Mouse (Mus musculus) heart, embryonic 10.5 days (tissue): ENCODE measurements around the gene Kcnj3. TPM values are rescaled to one million over a fixed set of nuclear protein-coding genes. Genes with fewer than 3 reads are reported as not detected.

Experiments used
- DNase-seq: peaks from one replicate; pipeline ENCODE4 v3.0.0-alpha.2; 2017; ENCODE audit warnings: low spot score
- H3K27ac ChIP-seq: fragments of 300-500 bp; sonication (generic); 2 replicates; pipeline ENCODE4 v1.5.1; 2016; ENCODE audit warnings: mild to moderate bottlenecking
- H3K27me3 ChIP-seq: fragments of 300-500 bp; sonication (generic); 2 replicates; pipeline ENCODE4 v1.6.1; 2016; ENCODE audit warnings: mild to moderate bottlenecking; ENCODE audit not compliant: poor library complexity, insufficient read depth, severe bottlenecking
- H3K36me3 ChIP-seq: fragments of 300-500 bp; sonication (generic); 2 replicates; pipeline ENCODE4 v1.6.1; 2016; ENCODE audit warnings: mild to moderate bottlenecking, moderate library complexity
- H3K4me1 ChIP-seq: fragments of 300-500 bp; sonication (generic); 2 replicates; pipeline ENCODE4 v1.6.1; 2016; ENCODE audit warnings: mild to moderate bottlenecking
- H3K4me3 ChIP-seq: fragments of 300-500 bp; sonication (generic); 2 replicates; pipeline ENCODE4 v1.5.1; 2016; ENCODE audit warnings: mild to moderate bottlenecking, moderate library complexity
- H3K9me3 ChIP-seq: fragments of 300-500 bp; sonication (generic); 2 replicates; pipeline ENCODE4 v1.6.1; 2016; ENCODE audit warnings: mild to moderate bottlenecking, moderate library complexity
- WGBS: fragments of 180-500 bp; shearing (Covaris S2); methylation state at CpG from one replicate; pipeline ENCODE4 v1.1.7; 2016; 5-methylcytosine and 5-hydroxymethylcytosine counted together
- polyA plus RNA-seq: library from polyadenylated mRNA; unstranded; fragments of >200 nt; fragmentation: Nextera tagmentation; extraction: Ambion mirVana; gene quantifications from 2 replicates; pipeline ENCODE4 v1.2.1, GENCODE M21; 2016

The Kcnj3 gene
- polyA plus RNA-seq, 1 experiment from 2014 or later: 2.6 TPM

DNA sequence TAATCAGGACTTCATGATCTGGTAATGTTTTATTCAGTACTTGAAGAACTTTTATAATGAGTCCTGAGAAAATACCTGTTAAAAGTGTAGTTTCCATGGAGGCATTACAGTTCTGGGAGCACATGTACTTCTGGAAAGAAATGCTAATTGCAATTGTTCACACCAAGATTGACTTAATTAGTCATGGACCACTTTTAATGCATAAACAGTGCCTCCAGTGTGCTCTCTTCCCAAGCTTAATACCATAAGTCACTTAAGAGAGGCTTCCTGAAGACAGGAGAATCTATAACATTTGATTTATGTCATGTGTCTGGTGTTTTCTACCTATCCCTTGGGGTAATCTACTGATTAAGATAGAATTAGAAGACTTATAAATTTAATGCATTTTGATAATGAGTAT is 111.8 kb downstream of the Kcnj3 start:
- DNase-seq: no peak
- Histone ChIP-seq H3K4me1 (no peaks in the 10 kb centered on the region), H3K27ac (no peak overlapping the region), H3K4me3 (no peak overlapping the region), H3K9me3 (no peaks in the 10 kb centered on the region), H3K27me3 (no peaks in the 10 kb centered on the region), H3K36me3 (no peaks in the 10 kb centered on the region)

DNA sequence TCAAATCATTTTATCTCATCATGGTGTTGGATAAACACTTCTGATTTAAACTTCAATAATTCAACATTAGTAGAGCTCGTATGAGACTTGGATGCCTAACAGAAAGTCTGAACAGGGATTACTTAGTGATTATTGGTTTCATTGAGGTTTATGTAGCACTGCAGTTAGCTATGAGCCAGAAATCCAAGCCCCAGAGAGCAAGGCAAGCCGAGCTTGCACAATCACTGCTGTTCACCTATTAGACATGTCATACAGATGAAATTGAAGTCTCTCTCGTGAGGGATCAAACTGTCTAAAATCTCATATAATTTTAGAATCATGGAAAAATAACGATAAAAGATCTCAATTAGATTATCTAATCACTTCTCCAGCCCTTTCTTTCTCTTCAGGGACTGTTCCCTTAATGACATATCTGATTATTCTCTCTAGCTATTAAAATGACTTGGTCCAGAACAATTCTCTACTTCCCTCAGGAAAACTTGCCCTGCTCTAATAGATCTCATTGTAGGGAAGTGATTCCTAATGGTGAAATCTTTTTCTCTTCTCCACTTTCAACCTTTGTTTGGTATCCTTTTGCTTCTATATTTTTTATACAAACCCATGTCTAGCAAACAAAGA is 122.7 kb downstream of the Kcnj3 start:
- DNase-seq: no peak
- 79% methylated on average over 4 of the region's 4 CpGs for WGBS
- Histone ChIP-seq H3K36me3 (no peaks in the 10 kb centered on the region), H3K9me3 (no peaks in the 10 kb centered on the region), H3K27me3 (no peaks in the 10 kb centered on the region), H3K4me1 (no peaks in the 10 kb centered on the region), H3K4me3 (no peak overlapping the region), H3K27ac (no peak overlapping the region)

DNA sequence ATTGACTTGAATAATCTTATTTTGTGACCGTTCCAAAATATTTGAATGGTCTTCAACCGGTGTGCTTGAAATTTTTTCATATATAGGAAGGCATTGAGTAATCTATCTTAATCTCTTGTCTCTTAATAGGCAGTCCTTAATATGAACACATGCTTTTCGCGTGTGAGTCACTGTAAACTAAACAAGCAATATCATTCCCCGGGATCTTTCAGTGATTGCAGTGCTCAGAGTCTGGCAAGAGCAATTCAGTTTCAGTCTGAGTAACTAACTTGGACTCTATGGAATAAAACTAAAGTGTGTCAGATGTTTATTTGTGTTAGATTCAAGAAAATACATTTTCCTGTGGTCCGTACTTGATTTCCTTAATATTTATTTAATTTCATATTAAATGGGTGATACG is 133.5 kb downstream of the Kcnj3 start:
- DNase-seq: no peak
- no peaks in the 10 kb centered on the region for H3K36me3 ChIP-seq
- H3K27me3 ChIP-seq: no peaks in the 10 kb centered on the region
- WGBS: 85% methylated on average over 7 of the region's 7 CpGs
- H3K9me3 ChIP-seq: no peaks in the 10 kb centered on the region
- no peak overlapping the region for H3K4me3 ChIP-seq
- H3K4me1 ChIP-seq: no peaks in the 10 kb centered on the region
- no peak overlapping the region for H3K27ac ChIP-seq

DNA sequence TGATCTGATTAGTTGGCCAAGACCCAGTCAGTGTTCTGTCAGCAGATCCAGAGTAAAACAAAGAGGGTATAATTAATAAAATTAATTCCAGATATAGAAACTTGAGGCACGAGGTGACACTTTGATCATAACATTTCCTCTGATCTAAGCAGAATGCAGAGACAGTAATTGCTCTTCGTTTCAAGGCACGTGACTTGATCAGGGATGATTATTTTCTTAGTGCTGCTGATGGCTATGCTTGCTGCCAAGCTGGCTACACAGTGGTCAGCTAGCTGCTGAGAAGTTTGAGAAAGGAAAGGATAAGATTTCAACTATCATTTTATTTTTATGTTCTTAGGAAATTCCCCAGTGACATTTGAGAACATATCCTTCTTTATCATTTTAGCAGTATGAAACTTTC is 135.7 kb downstream of the Kcnj3 start:
- WGBS: 81% methylated on average over 3 of the region's 3 CpGs
- no peaks in the 10 kb centered on the region for H3K9me3 ChIP-seq
- no peak overlapping the region for H3K4me3 ChIP-seq
- H3K27ac ChIP-seq: no peak overlapping the region
- no peaks in the 10 kb centered on the region for H3K4me1 ChIP-seq
- no peaks in the 10 kb centered on the region for H3K27me3 ChIP-seq
- no peaks in the 10 kb centered on the region for H3K36me3 ChIP-seq
- DNase-seq: no peak

DNA sequence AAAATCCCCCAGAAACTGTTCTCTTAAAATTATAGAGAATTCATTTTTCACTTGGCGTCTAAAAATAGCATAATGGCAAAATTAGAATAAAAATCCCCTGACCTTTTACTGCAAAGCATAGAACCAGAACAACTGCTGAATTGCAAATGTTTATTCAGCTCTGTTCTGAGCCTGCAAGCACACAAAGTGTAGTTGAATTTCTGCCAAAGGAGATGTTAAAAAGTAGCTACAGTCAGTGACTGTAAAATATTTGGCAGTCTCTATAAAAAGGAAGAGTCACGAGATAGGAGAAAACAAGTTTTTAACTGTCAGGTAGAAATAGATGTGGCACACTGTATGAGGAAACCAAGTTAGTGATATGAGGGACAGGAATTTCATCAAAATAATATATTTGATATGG is 144.5 kb downstream of the Kcnj3 start:
- H3K27me3 ChIP-seq: no peaks in the 10 kb centered on the region
- no peak overlapping the region for H3K27ac ChIP-seq
- H3K36me3 ChIP-seq: no peaks in the 10 kb centered on the region
- H3K4me1 ChIP-seq: no peaks in the 10 kb centered on the region
- DNase-seq: no peak
- WGBS: 86% methylated on average over 2 of the region's 2 CpGs
- no peak overlapping the region for H3K4me3 ChIP-seq
- H3K9me3 ChIP-seq: no peaks in the 10 kb centered on the region

DNA sequence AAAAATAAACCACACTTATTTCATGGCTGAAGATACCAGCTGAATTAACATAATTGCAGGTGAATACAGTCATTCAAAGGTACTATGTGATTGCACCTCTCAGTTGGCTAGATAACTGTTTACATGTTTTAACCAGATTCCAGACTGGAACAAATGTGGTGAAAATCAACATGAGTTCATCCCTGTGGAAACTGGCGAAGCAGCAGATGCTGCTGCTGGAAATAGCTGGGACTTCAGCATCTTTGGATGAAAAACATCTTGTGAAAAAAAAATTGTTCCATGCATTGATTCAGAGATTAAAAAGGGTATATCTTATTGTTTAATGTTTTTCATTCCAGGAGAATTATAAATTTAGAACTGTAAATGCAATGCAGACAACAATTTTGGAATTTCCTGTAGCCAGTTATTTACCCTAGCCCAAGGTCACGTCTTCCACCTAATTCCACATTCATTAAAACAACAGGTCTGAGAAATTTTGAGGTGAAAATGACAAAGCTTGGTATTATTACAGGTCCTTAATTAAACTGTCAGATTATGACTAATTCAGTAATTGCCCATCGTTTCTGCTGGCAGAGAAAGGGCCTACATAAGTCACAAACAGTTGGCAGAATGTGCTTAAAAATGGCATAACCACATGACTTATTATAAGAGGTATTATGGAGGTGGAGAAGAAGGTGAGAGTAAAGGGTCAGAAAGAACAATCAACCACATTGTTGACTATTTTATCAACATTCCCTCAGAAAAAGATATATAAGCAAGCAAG is 155.6 kb downstream of the Kcnj3 start:
- Histone ChIP-seq H3K4me1 (no peaks in the 10 kb centered on the region), H3K36me3 (no peaks in the 10 kb centered on the region), H3K9me3 (no peaks in the 10 kb centered on the region), H3K27ac (no peak overlapping the region), H3K4me3 (no peak overlapping the region), H3K27me3 (no peaks in the 10 kb centered on the region)
- DNase-seq: no peak
- 76% methylated on average over 3 of the region's 3 CpGs for WGBS
